Mouse (Mus musculus) cerebellum, adult 2 months (tissue): ENCODE measurements around the gene Magoh.

Experiments
- CTCF ChIP-seq: fragments of 200-500 bp; IDR thresholded peaks from 2 replicates; pipeline ENCODE4 v1.5.1; 2011; ENCODE audit warnings: low read depth, mild to moderate bottlenecking, control low read depth, low read length, moderate library complexity, borderline replicate concordance; ENCODE audit not compliant: insufficient read depth
- POLR2A ChIP-seq: fragments of 200-500 bp; IDR thresholded peaks from 2 replicates; pipeline ENCODE4 v1.6.1; 2011; ENCODE audit warnings: low read length, control low read depth, borderline replicate concordance; ENCODE audit not compliant: insufficient read depth

DNA sequence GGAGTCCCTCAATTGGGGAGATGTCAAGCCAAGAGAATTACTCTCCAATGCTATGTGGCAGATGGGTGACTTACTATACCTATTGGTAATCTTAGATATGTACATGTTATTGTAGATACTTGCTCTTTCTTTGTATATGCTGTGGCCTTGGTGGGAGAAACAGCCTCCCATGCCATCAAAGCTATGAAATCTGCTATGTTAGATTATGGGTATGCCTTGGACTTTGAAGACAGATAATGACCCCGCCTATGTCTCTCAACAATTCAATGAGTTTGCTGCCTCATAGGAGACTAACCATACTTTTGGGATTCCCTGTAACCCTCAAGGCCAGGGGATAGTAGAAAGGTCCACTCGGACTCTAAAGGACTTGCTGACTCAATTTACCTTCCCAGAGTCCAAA is 48.7 kb downstream of the Magoh start:
- TF ChIP-seq CTCF, result no peak
- no peak for TF ChIP-seq POLR2A
